Mouse (Mus musculus): ENCODE data around the gene Zfp667. TPM values are rescaled to one million over a fixed set of nuclear protein-coding genes. Genes with fewer than 3 reads are reported as not detected.
"Not testable (repeated sequence)": the region's sequence is repeated elsewhere in the genome, so short reads cannot be mapped to it uniquely, and the experiment has no call there.

Gene Zfp667
- 6.0 and 6.6 TPM in 2 replicates for polyA plus RNA-seq (2016; fragmentation: Nextera tagmentation; extraction: Ambion mirVana)

DNA sequence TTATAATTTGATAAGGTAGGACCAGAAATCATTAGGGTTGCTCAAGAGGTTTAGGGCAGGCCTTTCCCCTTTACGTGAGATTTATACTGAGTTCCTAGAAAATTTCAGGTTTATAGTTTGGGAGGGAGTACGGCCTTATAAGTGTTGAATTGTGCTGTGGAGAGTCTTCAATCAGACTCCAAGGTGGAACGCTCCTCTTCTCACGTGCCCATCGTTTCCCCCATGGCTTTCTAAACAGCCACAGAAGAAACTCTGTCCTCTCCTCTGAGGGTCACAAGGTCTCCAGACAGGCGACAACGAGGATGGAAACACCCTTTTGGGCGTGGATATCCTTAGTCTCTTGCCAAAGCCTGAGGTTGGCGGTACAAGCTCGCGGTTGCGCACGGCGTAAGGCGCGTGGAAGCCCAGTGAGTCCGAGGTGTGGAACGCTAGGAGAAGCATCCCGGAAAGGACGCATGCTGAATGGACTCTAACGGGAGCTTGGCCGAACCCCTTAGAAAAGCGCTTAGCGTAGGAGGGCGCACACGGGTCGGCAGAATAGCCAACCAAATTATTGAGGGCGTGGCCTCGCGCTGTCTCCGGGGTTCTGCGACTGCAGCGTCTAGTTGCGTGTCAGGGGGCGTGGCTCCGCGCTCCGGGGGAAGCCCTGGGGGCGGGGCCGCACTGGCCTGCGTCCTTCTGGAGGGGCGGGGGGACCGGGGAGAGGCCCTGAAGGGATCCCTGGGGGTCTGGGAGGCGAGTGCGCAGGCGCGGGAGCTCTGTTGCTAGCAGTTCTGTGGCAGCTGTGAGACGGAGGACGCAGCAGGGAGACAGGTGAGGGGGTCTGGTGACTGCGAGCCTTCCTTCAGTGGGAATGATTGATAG is at the start of gene Zfp667:
Gene Zfp667, plus strand, starts transcription at position 738 of the 864 bp plus-strand sequence.
- peak; percentile 99 for DNase-seq (ENCODE audit: low spot score)
- no peaks in the 10 kb centered on the region for H3K9me3 ChIP-seq
- H3K27me3 ChIP-seq (replicated peaks; ENCODE audit: low read depth, poor library complexity, severe bottlenecking) = no peaks in the 10 kb centered on the region
- H3K27ac ChIP-seq (replicated peaks) = peak within 1 kb of the TSS; percentile 82
- 3% methylated on average over 50 of the region's 50 CpGs for WGBS
- no peaks in the 10 kb centered on the region for H3K36me3 ChIP-seq (replicated peaks)
- H3K4me1 ChIP-seq = peaks cover 18% of the 10 kb centered on the region
- H3K4me3 ChIP-seq = peak within 1 kb of the TSS; percentile 66

DNA sequence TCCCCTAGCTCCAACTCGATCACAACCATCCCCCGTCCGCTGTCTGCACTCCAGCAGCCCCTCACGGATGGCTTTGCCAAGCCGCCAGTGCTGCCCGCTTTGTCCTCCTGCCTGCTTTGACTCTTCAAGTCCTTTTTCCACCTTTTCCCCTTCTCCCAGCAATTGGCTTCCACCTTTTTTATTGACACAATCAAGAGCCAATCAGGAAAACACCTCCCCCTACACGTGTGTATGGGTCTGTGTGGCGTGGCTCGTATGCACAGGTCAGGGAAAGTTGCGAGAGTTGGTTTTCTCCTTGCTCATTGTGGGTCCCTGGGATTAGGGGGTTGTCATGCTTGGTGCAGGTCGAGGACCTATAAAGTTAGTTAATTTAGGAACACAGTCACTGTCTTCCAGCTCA is 46.6 kb upstream of the Zfp667 start:
- no peak overlapping the region for H3K27ac ChIP-seq (replicated peaks)
- no peaks in the 10 kb centered on the region for H3K27me3 ChIP-seq (replicated peaks; ENCODE audit: low read depth, poor library complexity, severe bottlenecking)
- no peak for DNase-seq (ENCODE audit: low spot score)
- no peak overlapping the region for H3K4me3 ChIP-seq
- no peaks in the 10 kb centered on the region for H3K4me1 ChIP-seq
- no peaks in the 10 kb centered on the region for H3K36me3 ChIP-seq (replicated peaks)
- peaks cover 4% of the 10 kb centered on the region; the same call in 1 of the 2 replicates for H3K9me3 ChIP-seq
- WGBS = 54% methylated on average over 11 of the region's 11 CpGs

DNA sequence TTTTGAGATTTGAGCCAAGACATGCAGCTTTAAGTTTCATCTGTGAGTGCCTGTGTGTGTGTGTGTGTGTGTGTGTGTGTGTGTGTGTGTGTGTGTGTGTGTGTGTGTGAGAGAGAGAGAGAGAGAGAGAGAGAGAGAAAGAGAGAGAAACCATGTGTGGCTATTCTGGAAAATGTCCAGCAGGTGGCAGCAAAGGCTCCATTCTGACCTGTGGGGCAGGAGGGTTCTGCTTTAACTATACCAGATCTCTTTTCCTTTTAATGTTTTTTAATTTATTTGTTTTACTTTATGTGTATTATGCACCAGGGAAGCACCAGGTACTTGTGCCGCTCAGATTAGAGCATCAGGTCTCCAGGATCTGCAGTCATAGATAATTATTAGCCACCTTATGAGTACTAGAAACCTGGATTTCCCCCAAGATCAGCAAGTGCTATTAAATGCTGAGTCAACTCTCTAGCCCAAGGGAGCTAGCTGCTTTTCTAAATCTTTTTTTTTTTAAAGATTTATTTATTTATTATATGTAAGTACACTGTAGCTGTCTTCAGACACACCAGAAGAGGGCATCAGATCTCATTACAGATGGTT is 45.4 kb upstream of the Zfp667 start:
- not testable (repeated sequence) for H3K9me3 ChIP-seq; H3K4me1 ChIP-seq; H3K27ac ChIP-seq (replicated peaks); H3K36me3 ChIP-seq (replicated peaks); H3K4me3 ChIP-seq; H3K27me3 ChIP-seq (replicated peaks; ENCODE audit: low read depth, poor library complexity, severe bottlenecking)
- WGBS = 13% methylated on average over 1 of the region's 1 CpGs
- peak; percentile 52 for DNase-seq (ENCODE audit: low spot score)

DNA sequence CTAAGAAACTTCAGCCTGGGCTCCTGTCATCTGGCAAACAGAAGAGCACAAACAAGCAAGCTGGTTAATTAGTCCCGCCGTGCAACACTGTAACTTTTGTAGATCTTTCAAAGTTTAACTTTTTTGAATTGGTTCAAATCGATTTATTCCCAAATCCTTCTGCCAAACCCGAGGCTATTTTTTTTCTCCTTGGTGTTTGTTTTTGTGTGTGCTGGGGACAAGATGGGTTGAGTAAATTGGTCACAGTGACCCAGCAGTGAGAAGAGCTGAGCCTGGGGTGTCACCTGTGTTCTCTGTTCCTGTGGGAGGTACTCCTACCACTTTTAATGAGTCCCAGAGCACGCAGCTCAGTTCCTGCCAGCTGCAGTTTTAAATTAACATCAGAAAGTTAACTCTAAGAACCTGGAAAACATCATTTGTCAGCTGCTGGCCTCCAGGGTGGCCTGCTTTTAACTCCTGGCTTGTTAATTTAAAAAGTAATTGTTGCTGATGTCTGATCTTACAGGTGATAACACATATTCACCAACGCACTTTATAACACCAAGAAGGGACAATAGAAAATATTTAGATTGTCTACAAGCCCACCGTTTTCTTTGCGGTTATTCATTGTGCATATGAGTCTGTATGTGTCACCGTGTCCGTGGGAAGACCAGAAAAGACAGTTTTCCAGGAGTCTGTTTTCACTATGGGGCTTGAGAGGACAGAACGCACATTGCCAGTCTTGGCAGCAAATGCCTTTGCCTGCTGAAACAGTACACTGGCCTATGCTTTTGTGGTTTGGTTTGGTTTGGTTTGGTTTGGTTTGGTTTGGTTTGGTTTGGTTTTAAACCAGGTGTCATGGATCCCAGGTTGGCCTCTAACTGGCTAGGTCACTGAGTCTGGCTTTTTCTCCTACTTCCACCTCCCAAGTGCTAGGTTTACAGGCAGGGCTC is 41.8 kb upstream of the Zfp667 start:
- WGBS = 52% methylated on average over 11 of the region's 11 CpGs
- H3K27me3 ChIP-seq (replicated peaks; ENCODE audit: low read depth, poor library complexity, severe bottlenecking) = no peaks in the 10 kb centered on the region
- peak; percentile 8 for DNase-seq (ENCODE audit: low spot score)

DNA sequence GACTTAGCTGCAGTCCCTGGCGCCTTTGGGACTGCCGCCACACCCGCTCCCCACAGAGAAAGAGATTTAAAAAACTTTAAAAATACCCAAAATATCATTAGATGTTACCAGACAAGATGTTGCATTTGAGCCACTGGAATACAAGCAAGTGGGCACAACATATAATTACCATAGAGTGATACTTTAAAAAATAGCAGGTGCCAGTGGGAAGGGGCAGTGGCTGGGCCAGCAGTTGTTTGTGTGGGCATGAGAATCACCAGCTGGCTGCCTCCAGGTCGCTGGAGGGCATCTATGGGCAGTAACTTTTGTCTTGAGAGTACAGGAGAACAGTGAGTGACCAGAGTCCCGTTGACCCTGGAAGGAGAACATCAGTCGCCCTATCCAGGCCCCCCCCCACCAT is 34.0 kb upstream of the Zfp667 start, which contains the start of gene Epp13:
Gene Epp13, plus strand, starts transcription at position 301 of the 400 bp plus-strand sequence.
- no peaks in the 10 kb centered on the region for H3K4me1 ChIP-seq
- no peak within 1 kb of the TSS for H3K4me3 ChIP-seq
- peaks cover 16% of the 10 kb centered on the region; the same call in 1 of the 2 replicates for H3K9me3 ChIP-seq
- no peaks in the 10 kb centered on the region for H3K36me3 ChIP-seq (replicated peaks)
- no peak within 1 kb of the TSS for H3K27ac ChIP-seq (replicated peaks)
- H3K27me3 ChIP-seq (replicated peaks; ENCODE audit: low read depth, poor library complexity, severe bottlenecking) = no peaks in the 10 kb centered on the region
- 82% methylated on average over 6 of the region's 6 CpGs for WGBS
- DNase-seq (ENCODE audit: low spot score) = no peak

More for the DNA sequence above, 41.8 kb upstream of the Zfp667 start:
- no peak overlapping the region for H3K27ac ChIP-seq (replicated peaks)
- no peak overlapping the region for H3K4me3 ChIP-seq
- no peaks in the 10 kb centered on the region for H3K4me1 ChIP-seq
- H3K36me3 ChIP-seq (replicated peaks) = no peaks in the 10 kb centered on the region
- H3K9me3 ChIP-seq = no peaks in the 10 kb centered on the region

DNA sequence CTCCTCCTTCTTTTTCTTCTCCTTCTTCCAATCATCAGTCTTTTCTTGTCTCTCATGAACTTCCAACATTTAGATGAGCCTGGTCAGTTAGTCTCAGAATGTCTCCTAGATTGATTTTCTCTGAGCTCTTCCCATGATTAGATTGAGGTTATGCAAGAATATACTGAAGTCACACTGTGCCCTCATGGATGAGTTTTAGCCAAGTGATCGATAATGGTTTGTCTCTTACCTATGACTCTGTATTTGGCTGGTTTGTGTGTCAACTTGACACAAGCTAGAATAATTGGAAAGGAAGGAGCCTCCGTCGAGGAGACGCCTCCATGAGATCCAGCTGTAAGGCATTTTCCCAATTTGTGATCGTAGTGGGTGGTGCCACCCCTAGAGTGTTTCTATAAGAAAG is 31.9 kb upstream of the Zfp667 start:
- Histone ChIP-seq H3K4me3 (no peak overlapping the region), H3K27me3 (replicated peaks; ENCODE audit: low read depth, poor library complexity, severe bottlenecking) (no peaks in the 10 kb centered on the region), H3K36me3 (replicated peaks) (no peaks in the 10 kb centered on the region), H3K4me1 (no peaks in the 10 kb centered on the region), H3K27ac (replicated peaks) (no peak overlapping the region), H3K9me3 (peaks cover 16% of the 10 kb centered on the region; the same call in 1 of the 2 replicates)
- WGBS = 92% methylated on average over 5 of the region's 5 CpGs
- DNase-seq (ENCODE audit: low spot score) = no peak

DNA sequence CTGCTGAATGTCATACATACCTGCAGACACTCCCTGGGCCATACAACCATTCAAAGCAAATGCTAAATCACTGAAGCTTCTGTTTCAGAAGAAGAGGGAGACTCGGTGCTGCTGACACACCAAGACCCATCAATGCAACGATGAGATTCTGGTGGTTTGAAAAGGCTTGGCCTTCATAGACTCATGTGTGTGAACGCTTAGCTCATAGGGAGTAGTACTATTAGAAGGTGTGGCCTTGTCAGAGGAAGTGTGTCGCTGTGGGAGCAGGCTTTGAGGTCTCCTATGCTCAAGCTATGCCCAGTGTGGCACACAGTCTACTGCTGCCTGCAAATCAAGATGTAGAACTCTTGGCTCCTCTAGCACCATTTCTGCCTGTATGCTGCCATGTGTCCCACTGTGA is 29.0 kb upstream of the Zfp667 start:
- DNase-seq (ENCODE audit: low spot score) = no peak
- WGBS = 87% methylated on average over 4 of the region's 4 CpGs
- Histone ChIP-seq H3K4me1 (no peaks in the 10 kb centered on the region), H3K27ac (replicated peaks) (no peak overlapping the region), H3K27me3 (replicated peaks; ENCODE audit: low read depth, poor library complexity, severe bottlenecking) (no peaks in the 10 kb centered on the region), H3K36me3 (replicated peaks) (no peaks in the 10 kb centered on the region), H3K9me3 (peaks cover 19% of the 10 kb centered on the region), H3K4me3 (no peak overlapping the region)

DNA sequence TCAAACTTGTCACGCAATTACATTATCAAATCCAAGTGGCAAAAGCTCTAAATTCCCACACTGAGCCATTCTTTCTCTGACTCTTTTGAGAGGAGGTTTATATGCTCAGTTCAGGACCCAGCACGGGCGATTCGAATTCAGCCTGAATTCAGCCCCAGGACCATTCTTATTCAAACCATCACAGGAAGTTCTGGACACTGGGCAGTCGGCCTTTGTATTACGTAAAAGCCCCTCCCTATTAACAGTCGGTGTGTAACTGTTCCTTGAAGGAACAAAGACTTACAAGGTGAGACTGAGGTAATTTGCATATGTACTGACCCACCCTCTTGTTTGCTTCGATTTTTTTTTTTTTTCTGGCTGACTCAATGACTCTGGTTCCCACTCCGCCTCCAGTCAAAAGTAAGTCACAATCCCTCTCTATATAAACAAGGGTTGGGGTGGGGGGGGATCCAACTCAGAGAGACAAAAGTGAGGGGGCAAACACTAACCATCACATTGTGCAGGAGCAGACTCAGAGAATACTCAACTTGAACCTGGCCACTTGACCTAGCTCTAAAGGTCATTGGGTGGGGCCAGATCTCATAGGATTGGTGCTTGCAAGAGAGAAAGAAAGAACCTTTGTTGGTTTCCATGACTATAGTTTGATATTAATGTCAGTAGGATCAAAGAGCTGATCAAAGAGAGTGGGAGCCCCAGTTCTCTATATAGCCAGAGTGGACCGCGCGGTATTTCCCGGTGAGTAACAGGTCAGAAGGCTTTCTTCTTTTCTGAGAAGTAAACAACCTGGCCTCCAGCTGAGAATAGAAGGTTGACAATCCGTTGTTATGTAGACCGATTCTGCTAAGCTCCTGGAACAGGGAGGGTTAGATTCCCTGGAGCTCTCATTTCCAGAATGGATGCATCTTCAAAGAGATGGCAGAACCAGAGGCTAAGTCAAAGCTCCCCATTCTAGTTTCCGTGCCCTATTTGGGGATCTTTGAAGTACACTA is 27.9 kb upstream of the Zfp667 start:
- DNase-seq (ENCODE audit: low spot score) = no peak
- Histone ChIP-seq H3K36me3 (replicated peaks) (no peaks in the 10 kb centered on the region), H3K27ac (replicated peaks) (no peak overlapping the region), H3K27me3 (replicated peaks; ENCODE audit: low read depth, poor library complexity, severe bottlenecking) (no peaks in the 10 kb centered on the region), H3K4me3 (no peak overlapping the region), H3K4me1 (no peaks in the 10 kb centered on the region), H3K9me3 (peaks cover 13% of the 10 kb centered on the region; the same call in 1 of the 2 replicates)
- WGBS = 31% methylated on average over 16 of the region's 16 CpGs

DNA sequence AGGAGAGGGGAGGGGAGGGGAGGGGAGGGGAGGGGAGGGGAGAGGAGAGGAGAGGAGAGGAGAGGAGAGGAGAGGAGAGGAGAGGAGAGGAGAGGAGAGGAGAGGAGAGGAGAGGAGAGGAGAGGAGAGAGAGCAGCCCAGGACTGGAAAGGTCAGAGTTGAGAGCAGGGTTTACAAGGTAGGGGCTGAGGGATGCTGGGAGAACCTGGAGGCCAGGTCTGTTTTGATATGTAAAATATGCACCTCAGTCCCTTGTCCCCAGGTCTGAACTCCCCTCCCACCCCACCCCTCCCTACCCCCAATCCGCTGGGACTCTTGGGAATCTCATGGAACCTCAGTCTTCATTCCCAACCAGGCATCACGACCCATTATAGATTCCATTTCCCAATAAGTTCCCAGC is 26.4 kb upstream of the Zfp667 start:
- not testable (repeated sequence) for H3K27me3 ChIP-seq (replicated peaks; ENCODE audit: low read depth, poor library complexity, severe bottlenecking); H3K4me3 ChIP-seq; H3K4me1 ChIP-seq; H3K27ac ChIP-seq (replicated peaks); H3K36me3 ChIP-seq (replicated peaks); DNase-seq (ENCODE audit: low spot score)
- WGBS = 33% methylated on average over 2 of the region's 2 CpGs
- H3K9me3 ChIP-seq = peaks cover 13% of the 10 kb centered on the region; the same call in 1 of the 2 replicates

DNA sequence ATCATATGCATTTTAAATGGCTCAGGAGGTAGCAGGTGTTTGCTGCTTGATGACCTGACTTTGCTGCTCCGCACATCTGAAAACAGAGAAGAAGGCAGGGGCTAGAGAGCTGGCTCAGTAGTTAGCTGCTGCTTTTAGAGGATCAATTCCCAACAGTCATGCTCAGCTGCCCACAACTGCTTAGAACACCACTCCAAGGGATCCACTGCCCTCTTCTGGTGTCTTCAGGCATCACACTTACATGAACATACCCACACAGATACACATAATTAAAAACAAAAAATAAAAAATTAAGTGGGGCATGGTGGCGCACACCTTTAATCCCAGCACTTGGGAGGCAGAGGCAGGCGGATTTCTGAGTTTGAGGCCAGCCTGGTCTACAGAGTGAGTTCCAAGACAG is 24.3 kb upstream of the Zfp667 start:
- no peaks in the 10 kb centered on the region for H3K27me3 ChIP-seq (replicated peaks; ENCODE audit: low read depth, poor library complexity, severe bottlenecking)
- no peaks in the 10 kb centered on the region for H3K36me3 ChIP-seq (replicated peaks)
- H3K9me3 ChIP-seq = peaks cover 15% of the 10 kb centered on the region; the same call in 1 of the 2 replicates
- WGBS = 82% methylated on average over 3 of the region's 3 CpGs
- H3K4me1 ChIP-seq = no peaks in the 10 kb centered on the region
- H3K27ac ChIP-seq (replicated peaks) = no peak overlapping the region
- no peak for DNase-seq (ENCODE audit: low spot score)
- no peak overlapping the region for H3K4me3 ChIP-seq

DNA sequence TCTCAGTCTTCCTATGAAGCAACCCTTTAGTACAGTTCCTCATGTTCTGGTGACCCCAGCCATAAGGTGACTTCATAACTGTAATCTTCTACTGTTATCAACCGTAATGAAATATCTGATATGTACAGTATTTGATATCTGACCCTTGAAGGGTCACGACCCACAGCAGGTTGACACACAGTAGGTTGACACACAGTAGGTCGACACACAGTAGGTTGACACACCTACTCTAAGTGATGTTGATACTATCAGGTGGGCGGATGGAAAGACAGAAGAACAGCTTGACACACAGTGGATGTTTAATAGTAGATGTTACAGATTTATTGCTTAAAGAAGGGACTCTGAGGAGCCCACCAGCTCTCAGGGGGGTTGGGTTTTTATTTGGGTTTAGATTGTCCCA is 23.4 kb upstream of the Zfp667 start:
- peaks cover 13% of the 10 kb centered on the region; the same call in 1 of the 2 replicates for H3K9me3 ChIP-seq
- H3K27me3 ChIP-seq (replicated peaks; ENCODE audit: low read depth, poor library complexity, severe bottlenecking) = no peaks in the 10 kb centered on the region
- no peak overlapping the region for H3K4me3 ChIP-seq
- no peak overlapping the region for H3K27ac ChIP-seq (replicated peaks)
- H3K4me1 ChIP-seq = no peaks in the 10 kb centered on the region
- no peaks in the 10 kb centered on the region for H3K36me3 ChIP-seq (replicated peaks)
- DNase-seq (ENCODE audit: low spot score) = no peak
- WGBS = 84% methylated on average over 4 of the region's 4 CpGs

Data from embryonic facial prominence, embryonic 10.5 days (tissue).